Mouse (Mus musculus) liver, embryonic 14.5 days (tissue): Measurements from ENCODE around the gene Cnbd2.

ENCODE experiments used
- CTCF ChIP-seq: IDR thresholded peaks from 2 replicates; pipeline ENCODE4 v1.5.1; 2016; ENCODE audit warnings: antibody characterized with exemption, low read depth, control low read depth
- EP300 ChIP-seq: IDR thresholded peaks from 2 replicates; pipeline ENCODE4 v1.6.1; 2016; ENCODE audit warnings: antibody characterized with exemption, low read depth

- TF ChIP-seq CTCF, result no peak
- TF ChIP-seq EP300, result no peak
Measured at GRCm38 (mm10) chr2:156331446-156331965, 19.4 kb downstream of the Cnbd2 start.
